Mouse (Mus musculus): ENCODE results near the gene Prpf31.
A peak's percentile ranks its signal among the peaks of the same experiment; 100 is the strongest.

Prpf31 gene

GRCm38 (mm10) chr7:3629030-3629429 lies 755 bp upstream of the Prpf31 start:
- DNase-seq (ENCODE audit: low read depth, low spot score) = no peak

DNA sequence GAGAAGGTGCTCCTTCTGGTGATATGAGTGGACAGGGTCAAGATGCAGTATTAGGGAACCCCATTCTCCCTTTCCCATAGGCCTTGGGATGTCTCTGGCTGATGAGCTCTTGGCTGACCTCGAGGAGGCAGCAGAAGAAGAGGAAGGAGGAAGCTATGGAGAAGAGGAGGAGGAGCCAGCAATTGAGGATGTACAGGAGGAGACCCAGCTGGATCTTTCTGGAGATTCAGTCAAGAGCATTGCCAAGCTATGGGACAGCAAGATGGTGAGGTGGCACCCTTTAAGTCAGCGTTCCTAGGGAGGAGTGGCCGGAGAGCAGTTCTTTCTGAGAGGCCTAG lies 662 bp downstream of the Prpf31 start:
- DNase-seq (ENCODE audit: low read depth, low spot score) = no peak

GRCm38 (mm10) chr7:3643412-3643811 lies 13.6 kb downstream of the Prpf31 start:
- no peak for DNase-seq (ENCODE audit: low read depth, low spot score)

DNA sequence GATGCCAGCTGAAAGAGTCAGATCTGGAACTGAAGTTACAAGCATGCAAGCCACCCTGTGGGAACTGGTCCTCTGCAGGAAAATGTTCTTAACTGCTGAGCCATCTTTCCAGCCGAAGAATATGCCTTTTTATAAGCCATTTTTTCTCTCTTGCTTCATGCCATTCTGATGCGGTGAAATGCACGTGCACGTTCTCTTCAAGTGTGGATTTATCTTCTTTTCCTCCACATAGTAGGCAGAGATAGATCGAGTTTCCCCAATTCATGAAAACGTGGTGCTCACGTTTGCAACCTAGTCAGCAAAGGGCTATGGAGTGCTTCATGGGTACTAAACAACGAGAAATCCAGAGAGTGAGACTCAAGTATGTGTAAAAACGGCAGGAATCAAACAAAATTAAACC lies 14.1 kb downstream of the Prpf31 start:
- DNase-seq (ENCODE audit: low read depth, low spot score) = no peak

- DNase-seq (ENCODE audit: low read depth, low spot score) = no peak
Measured at GRCm38 (mm10) chr7:3644348-3644671, 14.5 kb downstream of the Prpf31 start.

GRCm38 (mm10) chr7:3644672-3645487 lies 15.1 kb downstream of the Prpf31 start, which contains the start of gene Cnot3:
TSS of gene Cnot3 (plus strand) at chr7:3645268.
- DNase-seq (ENCODE audit: low read depth, low spot score) = peak; percentile 100

DNA sequence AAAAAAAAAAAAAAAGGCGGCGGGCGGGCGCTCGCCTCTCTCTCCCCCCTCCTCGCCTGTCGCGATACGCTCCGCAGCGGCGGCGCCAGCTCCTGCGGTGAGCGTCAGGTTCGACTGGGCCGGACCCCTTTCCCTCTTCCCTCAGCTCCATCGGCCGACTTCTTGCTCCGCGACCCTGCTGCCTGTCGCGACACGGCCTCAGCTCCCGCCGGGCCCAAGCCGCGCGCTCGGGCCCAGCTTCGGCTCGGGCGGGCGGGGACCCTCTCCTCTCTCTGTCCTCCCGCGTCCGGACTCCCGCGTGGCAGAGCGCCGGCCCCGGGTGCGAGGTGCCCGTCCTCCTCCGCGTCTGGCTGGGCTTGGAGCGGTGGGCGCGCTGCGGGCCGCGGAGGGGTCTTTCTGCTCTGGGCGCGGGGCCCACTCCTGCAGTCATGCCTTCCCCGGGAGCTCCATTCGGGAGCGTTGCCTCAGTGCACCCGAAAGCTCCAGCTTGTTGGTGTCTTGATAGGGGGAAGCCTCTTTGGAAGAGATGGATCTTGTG lies 15.8 kb downstream of the Prpf31 start:
- DNase-seq (ENCODE audit: low read depth, low spot score) = no peak

DNA sequence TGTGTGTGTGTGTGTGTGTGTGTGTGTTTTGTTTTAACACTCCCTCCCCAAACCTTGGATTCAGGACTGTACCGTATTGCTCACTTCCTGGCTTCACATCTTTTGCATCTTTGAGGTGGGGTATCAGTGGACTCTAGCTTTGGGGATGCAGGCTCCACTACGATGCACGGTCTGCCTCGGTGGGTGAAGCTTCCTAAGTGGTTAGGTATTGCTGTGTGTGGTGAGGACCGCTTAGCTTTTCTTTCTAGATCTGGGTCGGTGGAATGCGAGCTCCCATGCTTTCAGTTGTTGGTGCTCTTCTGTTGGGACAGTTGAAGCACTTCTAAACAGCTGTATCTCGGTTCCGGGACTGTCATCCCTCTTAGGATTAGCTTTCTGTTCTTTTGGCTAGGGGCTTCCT lies 16.4 kb downstream of the Prpf31 start:
- DNase-seq (ENCODE audit: low read depth, low spot score) = no peak

DNA sequence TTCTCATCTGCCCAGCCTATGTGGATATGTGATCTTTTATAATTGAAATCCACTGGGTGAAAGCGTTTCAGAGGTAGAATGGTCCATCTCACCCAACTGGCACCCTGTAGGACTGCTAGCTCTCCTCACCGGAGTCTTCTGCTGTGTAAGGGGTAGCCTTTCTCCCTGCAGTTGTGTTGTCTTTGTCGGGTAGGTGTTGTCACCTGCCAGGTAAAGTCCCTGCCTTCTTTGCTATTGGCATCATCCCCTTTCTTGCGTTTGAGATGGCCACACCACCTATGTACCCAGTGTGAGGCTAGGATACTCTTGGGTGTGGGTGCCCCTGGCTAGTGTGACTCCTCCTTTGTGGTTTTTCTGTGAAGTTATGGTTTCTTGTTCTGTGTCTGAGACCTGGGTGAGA lies 16.9 kb downstream of the Prpf31 start:
- DNase-seq (ENCODE audit: low read depth, low spot score) = no peak

DNA sequence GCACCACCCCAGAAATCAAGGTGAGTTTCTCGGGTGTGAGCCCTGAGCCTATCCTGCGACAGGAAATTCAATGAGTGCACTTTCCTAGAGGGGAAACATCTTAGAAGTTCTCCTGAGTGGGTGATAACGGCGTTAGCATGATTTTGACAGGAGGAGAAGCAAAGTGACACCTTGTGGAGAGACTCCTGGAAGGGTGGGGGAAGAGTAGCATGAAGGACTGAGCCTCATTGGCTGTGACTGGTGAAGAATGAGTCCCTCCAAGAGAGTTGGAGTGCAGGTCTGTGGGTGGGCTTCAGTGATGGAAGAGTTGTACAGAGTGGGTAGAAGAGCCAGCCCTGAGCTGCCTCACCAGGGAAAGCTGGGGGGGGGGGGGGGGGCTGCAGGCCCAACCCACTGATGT lies 27.2 kb downstream of the Prpf31 start:
- DNase-seq (ENCODE audit: low read depth, low spot score) = no peak

DNA sequence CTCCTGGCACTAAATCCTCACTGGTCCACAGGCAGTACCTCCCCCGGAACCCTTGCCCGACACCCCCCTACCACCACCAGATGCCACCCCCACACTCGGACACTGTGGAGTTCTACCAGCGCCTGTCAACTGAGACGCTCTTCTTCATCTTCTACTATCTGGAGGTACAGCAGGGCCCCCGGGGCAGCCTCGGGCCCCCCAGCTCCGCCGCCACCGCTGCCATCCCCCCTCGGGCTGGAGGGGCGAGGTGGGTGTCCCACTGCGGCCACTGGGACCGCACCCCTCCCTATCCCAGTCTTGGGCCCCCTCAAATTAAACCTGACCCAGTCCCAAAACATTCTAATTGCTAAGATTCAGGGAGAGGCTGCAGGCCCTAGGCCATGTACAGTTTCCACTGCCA lies 28.8 kb downstream of the Prpf31 start:
- DNase-seq (ENCODE audit: low read depth, low spot score) = no peak

DNA sequence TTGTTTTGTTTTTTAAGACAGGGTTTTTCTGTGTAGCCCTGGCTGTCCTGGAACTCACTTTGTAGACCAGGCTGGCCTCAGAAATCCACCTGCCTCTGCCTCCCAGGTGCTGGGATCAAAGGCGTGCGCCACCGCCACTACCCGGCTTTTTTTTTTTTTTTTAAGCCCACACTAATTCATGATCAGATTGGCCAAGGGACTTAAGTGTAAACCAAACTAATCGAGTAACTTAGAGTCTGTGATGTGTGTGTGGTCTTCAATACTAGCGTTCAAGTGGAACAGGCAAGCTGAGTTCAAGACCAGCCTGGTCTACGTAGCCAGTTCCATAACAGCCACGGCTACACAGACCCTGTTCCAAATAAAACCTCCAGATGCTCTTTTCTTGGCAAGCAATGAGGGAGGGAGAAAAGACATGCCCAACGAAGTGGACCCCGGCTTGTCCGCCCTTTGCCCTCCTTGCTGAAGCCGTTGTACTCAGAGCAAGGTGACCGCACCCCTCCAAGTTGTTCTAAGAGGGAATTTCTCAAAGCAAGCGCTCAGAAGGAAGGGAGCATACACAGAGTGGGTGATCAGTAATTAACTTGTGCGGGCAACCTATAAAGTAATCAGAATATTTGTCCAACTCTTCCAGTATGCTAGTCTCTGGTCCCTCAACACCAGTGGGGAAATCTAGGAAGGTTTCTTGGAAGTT lies 34.9 kb downstream of the Prpf31 start:
- no peak for DNase-seq (ENCODE audit: low read depth, low spot score)

DNA sequence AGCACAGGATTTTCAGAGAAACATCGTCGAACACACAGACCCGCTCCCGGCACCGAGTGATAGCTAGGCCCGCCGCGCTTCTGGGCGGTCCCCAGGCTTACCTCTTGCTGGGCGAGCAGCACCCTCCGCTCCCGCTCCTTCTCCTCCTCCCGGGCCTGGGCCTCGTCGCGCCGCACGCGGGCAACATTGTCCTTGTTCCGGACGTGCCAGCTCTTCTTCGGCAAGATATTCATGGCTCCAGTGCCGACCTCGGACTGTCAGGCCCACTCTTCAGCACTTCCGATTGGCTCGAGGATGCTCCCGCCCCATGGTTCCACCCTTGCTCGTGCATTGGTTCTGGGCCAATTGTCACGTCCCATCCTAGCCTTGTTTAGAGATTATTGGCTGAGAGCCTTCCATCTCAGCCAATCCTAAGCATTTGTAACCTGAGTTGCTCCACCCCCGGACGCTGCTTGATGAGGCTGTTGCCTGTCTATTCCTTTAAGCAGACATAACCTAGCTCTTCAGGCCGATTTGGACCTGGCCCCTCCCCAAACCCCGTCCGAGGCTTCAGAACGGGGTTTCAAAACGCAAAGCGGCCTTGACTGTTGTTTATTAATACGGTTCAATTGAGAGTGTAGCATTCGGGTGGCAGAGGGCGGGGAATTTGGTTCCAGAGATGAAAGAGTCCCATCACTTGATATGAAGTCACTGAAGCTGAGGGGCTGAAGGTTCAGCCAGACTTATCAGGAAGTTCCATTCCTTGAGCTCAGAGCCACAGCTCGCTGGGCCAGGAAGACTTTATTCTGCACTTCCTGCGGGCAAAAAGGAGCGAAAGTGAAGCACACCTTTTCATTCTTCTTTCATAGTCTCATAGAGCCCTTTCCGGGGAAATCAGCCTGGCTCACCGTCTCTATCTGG lies 35.7 kb downstream of the Prpf31 start, which contains the start of gene Leng1:
Gene Leng1 (minus strand): TSS at position 626 of the 900 bp plus-strand sequence.
- DNase-seq (ENCODE audit: low read depth, low spot score) = peak; percentile 99

- no peak for DNase-seq (ENCODE audit: low read depth, low spot score)
Measured at GRCm38 (mm10) chr7:3666921-3667391, 37.2 kb downstream of the Prpf31 start.

- peak; percentile 40 for DNase-seq (ENCODE audit: low read depth, low spot score)
Measured at GRCm38 (mm10) chr7:3674507-3675227, 44.9 kb downstream of the Prpf31 start.

DNA sequence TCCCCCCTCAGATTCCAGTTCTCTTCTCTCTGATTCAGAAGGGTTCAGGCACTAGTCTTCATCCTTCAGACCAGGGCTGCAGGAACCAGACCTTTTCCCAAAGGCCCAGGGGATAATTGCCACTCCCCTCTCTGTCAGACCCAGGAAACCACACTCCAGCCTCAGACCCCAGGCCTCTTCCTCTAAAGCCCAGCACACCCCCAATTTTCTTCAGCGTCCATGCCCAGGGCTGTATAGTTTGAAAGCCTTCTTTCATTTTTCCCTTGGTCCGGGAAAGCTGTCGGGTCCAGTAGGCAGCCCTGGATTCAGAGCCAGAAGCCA lies 45.4 kb downstream of the Prpf31 start:
- DNase-seq (ENCODE audit: low read depth, low spot score) = no peak

DNA sequence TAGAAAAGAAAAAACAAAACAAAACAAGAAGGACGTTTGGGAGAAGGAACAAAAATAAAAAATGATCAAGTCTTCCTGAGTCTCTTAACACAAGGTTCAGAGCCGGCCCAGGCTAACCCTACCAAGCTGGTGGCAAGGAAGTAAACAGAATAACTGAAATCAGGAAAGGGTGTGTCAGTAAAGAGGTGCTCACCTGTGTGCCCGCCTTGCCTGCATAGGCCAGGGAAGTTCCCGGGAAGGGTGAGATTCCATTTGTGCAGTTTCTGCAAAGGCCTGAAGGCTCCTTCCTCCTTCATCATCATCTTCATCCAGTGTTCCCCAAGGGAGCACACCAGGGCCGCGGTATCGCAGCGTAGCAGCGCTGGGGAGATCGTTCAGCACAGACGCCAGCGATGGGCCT lies 46.6 kb downstream of the Prpf31 start:
- DNase-seq (ENCODE audit: low read depth, low spot score) = no peak

GRCm38 (mm10) chr7:3677342-3677741 lies 47.6 kb downstream of the Prpf31 start, which contains the start of gene Tmc4:
TSS of gene Tmc4 (minus strand) at chr7:3677553.
- no peak for DNase-seq (ENCODE audit: low read depth, low spot score)

GRCm38 (mm10) chr7:3683908-3684550 lies 54.2 kb downstream of the Prpf31 start:
- DNase-seq (ENCODE audit: low read depth, low spot score) = peak; percentile 39

DNA sequence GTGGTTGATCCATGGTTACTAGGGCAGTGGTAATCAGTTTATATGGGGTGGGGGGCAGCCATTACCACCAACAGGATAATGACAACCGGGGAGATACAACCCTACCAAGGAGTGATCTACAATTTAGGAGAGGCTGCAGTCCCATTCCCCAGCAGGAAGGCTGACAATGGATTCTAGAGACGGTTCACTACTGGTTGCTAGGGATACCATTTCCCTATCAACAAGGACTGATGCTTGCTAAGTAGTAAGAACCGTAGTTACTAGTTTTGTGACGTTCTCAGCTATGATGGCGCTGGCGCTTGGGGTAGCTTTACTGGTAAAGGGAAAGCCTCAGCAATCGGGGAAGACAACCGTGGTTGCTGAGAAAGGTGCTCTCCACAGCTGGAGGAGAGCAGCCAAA lies 54.9 kb downstream of the Prpf31 start:
- no peak for DNase-seq (ENCODE audit: low read depth, low spot score)

Data from telencephalon, adult 2 months (tissue).